Mouse (Mus musculus): ENCODE measurements around the gene Nmrk2. TPM values are rescaled to one million over a fixed set of nuclear protein-coding genes. Genes with fewer than 3 reads are reported as not detected.
"Not testable (repeated sequence)": the region's sequence is repeated elsewhere in the genome, so short reads cannot be mapped to it uniquely, and the experiment has no call there.

Nmrk2 gene
- total RNA-seq, 2 experiments from 2014 or later = 1.7 to 1.8 TPM

DNA sequence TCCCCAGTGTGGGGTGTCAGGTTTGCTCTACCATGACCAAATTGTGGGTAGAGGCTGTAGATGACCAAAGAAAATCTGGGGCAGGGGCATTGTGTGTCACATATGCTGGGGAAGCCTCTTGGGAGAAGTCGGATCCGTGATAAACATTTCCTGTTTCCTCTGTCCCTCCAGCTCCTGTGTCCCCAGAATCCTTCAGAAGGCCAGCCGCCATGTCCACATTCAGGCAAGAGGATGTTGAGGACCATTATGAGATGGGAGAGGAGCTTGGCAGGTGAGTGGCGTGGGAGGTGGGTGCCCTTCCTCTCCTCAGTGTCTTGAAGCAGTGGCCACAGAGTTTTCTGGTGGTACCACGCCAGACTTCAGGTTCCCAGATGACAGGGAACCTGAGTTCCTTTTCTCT lies 18.0 kb downstream of the Nmrk2 start, which contains the start of gene 4930442H23Rik:
4930442H23Rik (minus strand) TSS at position 45 of the 400 bp plus-strand sequence.
- no peak for DNase-seq

DNA sequence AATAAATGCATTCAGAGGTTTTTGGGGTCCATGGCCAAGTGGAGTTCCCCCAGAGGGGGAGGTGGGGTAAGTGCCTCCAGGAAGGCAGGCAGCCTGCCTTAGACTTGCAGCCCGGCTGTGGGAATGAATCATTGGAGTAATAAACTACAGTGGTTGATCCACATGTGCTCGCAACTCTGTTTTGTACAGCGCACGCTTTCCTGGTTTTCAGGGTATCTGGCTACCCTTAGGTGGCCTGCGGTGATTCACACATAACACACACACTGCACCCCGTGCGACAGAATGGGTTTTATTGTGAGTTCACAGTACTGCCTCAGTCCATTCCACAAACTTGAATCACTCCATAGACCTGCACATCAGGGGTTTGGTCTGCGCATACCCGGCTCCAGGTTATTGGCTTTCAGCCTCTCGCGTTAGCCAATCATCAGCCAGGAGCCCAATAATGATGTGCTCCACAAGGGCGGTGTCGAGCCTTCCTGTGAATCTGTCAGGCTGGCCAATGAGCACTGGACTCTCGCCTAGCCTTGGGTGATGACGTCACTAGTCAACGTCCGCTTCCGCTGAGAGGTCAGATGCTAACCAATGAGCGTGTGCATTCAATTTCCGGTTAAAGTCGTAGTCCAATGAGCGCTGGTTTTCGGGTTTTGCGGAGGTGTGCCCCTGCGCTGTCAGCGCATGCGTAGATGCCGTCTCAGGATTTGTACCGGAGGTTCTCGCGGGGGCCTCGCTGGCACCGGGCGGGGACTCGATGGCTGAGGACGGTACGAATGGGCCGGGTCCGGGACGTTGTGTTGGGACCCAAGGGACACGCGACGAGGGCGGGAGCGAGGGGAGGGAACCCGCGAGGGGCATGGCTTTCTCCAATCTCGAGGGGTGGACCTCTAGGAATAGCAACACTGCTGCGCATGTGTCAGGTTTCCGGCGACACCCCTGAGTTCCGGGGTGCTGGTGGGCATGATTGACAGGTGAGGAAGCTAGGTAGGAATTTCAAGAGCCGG lies 19.2 kb downstream of the Nmrk2 start, which contains the start of gene Dapk3:
Dapk3 (plus strand) TSS at position 670 of the 998 bp plus-strand sequence.
- DNase-seq = peak; percentile 92

DNA sequence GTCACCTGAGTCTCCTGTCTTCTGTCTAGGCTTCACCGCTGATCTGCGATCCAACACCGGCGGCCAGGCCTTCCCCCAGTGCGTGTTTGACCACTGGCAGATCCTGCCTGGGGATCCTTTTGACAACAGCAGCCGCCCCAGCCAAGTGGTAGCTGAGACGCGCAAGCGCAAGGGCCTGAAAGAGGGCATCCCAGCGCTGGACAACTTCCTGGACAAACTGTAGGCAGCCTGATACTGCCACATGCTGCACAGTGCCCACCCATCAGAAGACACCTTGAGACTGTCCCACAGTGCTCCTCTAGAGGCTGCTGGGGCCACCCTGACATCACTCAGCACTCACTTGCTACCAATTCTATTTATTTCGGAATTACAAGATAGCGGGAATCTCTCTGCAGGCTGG lies 20.0 kb downstream of the Nmrk2 start:
- DNase-seq = not testable (repeated sequence)

DNA sequence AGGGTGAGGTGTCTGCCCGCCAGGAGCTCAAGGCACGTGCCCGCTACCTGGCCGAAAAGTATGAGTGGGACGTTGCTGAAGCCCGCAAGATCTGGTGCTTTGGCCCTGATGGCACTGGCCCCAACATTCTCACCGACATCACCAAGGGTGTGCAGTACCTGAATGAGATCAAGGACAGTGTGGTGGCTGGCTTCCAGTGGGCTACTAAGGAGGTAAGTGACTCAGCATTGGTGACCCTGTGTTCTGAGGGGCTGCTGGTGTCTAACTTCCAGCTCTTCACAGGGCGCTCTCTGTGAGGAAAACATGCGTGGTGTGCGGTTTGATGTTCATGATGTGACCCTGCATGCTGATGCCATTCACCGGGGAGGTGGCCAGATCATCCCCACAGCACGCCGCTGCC lies 20.9 kb downstream of the Nmrk2 start:
- DNase-seq = no peak

DNA sequence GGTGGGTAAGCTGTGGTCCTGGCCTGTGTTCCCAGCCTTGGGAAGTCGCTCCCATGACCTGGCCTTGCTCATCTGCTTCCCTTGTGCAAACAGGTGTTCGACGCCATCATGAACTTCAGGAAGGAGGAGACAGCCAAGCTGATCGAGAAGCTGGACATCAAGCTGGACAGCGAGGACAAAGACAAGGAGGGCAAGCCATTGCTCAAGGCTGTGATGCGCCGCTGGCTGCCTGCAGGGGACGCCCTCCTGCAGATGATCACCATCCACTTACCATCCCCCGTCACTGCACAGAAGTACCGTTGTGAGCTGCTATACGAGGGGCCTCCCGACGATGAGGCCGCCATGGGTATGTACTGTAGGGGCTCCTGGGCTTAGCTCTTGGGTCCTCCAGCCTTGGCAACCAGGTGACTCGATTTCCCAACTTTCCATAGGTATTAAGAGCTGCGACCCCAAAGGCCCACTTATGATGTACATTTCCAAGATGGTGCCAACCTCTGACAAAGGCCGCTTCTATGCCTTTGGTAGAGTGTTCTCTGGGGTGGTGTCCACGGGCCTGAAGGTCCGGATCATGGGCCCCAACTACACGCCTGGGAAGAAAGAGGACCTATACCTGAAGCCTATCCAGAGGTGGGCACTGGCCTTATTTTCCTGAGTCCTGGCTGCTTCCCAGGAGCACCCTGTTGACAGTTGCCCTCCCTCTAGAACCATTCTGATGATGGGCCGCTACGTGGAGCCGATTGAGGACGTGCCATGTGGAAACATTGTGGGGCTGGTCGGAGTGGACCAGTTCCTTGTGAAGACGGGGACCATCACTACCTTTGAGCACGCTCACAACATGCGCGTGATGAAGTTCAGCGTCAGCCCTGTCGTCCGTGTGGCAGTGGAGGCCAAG lies 22.2 kb downstream of the Nmrk2 start:
- no peak for DNase-seq

DNA sequence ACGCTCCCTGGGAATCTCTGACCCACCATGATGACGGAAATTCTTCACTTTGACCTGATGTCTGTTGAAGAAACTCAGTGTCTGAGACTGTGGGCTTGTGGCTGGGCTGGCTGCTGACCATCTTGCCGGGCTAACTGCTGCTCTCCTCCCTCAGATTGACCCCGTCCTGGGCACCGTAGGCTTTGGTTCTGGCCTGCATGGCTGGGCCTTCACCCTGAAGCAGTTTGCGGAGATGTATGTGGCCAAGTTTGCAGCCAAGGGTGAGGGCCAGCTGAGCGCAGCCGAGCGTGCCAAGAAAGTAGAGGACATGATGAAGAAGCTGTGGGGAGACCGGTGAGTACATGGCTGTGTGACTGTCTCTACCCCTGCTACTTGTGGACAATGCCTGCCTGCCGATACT lies 22.9 kb downstream of the Nmrk2 start:
- no peak for DNase-seq

DNA sequence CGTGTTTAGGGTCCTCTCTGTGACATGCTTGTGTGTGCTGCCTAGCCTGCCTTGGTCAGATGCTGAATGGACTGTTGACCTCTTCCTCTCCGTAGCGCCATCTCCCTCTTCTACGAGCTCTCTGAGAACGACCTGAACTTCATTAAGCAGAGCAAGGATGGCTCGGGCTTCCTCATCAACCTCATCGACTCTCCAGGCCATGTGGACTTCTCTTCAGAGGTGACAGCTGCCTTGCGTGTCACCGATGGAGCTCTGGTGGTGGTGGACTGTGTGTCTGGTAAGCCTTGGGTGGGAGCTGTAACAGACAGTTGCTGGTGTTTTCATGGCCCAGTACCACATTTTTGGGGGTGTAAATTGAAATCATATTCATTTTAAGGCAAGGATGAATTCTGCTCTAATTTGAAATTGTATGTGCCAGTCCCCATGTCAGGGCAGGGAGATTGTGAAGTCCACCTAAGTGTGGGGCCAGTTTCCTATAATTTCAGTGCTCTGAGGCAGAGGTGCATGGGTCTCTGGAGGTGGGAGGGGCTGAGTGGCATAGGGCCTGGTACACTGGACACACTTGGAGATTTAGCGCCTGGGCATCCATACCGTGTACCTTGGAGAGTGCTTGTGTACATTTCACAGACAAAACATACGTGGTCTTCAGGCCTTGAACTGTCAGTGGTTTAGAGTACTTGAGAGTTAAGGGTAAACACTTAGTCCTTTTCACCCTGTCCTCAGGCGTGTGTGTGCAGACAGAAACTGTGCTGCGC lies 23.7 kb downstream of the Nmrk2 start:
- DNase-seq = no peak

DNA sequence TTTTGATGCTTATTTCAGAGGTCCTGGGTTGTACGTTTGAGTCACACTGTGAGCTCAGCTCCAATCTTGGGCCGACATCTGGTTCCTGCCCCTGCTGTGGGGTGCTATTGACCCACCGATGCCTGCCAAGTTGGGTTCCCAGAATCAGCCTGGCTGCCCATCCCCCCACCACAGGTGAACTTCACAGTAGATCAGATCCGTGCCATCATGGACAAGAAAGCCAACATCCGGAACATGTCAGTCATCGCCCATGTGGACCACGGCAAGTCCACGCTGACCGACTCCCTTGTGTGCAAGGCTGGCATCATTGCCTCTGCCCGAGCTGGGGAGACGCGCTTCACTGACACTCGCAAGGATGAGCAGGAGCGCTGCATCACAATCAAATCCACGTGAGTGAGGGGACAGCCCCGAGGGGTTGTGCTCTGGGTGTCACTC lies 24.3 kb downstream of the Nmrk2 start:
- DNase-seq = peak; percentile 40

DNA sequence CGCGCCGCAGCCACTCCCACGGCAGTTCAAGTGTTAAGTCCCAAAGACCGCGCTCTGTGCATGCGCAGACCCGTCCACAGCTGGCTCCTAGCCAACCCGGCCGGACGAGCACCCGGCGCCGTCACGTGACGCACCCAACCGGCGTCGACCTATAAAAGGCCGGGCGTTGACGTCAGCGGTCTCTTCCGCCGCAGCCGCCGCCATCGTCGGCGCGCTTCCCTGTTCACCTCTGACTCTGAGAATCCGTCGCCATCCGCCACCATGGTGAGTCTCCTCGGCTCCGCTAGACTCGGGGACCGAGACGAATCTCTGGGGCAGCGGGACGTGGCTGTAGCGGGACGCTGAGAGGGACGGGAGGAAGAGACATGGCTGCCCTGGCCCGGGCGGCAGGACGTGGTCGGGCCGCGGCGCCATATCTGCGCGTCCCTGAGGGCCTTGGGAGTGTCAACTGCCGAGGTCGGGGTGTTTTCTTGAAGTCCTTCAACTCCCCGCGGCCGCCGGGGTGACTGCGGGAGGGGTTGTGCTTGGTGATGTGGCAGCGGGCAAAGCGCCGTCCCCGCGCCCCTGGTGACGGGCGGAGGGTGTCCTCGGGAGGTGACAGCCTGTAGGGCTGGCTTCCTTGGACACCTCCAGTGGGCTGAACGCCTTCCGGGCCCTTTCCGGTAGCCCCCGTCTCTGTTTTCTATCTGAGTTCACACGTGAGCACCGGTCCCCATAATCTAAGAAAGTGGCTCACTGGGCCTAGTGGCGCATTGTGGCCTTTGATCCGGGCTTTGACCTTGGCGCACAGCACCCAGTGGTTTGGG lies 25.2 kb downstream of the Nmrk2 start, which contains the start of gene Eef2:
Eef2 (plus strand) TSS at position 166 of the 806 bp plus-strand sequence.
- DNase-seq = peak; percentile 100

DNA sequence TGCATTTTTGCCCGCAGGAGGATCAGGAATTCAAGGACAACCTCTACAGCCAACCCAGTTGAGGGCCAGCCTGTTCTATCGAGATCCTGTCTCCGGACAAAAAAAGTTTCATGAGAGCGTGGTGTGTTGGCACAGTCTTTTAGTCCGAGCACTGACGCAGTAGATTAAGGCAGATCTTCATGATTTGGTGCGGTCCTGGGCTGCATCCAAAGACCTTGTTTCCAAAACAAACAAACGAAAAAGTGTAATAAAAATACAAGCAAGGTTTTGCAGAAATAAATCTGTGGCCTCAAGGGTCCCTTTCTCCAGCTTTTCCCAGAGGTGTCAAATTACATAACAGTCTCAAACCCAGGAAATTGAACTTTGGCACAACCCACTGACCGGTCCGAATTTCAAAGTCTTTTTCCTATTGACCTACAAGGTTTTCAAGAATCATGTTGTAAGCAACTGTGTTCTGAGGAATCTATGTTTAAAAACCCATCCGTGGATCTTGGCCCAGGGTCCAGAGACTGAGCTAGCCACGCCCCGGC lies 25.9 kb downstream of the Nmrk2 start:
- peak; percentile 46 for DNase-seq

DNA sequence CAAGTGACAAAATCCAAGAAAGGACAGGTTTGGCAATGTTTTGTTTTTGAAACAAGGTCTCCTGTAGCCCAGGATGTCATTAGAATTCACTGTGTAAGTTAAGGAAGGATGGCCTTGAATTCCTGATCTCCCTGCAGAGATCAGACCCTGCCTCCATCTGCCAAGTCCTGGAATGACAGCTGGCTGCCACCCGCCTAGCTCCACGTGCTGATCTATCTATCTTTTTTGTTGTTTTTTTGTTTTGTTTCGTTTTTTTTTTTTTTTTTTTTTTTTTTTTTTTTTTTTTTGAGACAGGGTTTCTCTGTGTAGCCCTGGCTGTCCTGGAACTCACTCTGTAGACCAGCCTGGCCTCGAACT lies 26.5 kb downstream of the Nmrk2 start:
- DNase-seq = not testable (repeated sequence)

DNA sequence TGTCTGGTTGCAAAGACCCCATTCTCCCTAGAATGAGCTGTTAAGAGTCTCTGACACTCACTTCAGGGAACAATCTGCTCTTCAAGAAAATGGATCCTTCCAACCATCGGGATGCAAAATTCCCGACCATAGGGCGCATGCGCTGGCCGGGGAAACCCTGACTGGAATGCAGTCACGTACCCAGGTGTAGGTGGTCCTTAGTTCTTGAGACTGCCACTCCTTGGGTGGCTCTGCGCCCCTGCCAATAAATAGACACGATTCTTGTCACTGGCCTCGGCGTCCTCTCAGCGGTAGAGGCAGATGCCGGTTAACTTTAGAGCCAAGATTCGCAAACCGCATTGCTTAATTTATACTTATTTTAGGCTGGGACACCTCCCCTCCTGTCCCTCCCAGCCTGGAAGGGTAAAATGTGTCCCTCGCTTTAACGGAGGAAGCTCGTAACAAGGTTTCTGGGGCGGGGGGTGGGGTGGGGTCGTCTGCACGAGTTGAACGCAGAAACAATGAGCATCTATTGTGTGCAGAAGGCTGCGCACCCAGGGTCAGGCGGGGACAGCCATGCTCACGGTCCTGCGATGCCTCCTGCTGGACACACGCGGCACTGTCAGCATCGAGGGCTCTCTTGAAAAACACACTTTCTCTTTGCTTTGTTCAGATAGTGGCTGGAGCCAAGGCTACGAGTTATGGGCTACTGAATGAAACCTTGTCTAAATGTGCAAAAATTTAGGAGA lies 27.1 kb downstream of the Nmrk2 start:
- DNase-seq = peak; percentile 91

DNA sequence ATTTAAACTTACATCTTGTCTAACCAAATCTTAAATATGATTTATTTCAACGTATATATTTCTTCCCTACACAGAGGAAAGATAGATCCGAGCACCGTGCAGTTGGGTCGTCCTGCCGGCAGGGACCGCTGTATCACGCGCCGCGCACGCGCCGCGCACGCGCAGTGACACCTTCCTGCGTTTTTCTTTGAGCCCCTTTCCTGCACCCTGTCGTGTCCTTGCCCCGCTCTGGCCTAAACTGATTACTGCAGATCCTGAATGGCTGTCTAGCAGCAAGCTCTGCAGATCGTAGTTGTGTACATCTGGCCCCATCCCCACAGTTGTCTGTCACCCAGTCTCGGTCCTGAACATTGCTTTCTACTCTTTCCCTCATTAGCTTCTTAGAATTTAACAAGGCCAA lies 28.7 kb downstream of the Nmrk2 start:
- peak; percentile 84 for DNase-seq

DNA sequence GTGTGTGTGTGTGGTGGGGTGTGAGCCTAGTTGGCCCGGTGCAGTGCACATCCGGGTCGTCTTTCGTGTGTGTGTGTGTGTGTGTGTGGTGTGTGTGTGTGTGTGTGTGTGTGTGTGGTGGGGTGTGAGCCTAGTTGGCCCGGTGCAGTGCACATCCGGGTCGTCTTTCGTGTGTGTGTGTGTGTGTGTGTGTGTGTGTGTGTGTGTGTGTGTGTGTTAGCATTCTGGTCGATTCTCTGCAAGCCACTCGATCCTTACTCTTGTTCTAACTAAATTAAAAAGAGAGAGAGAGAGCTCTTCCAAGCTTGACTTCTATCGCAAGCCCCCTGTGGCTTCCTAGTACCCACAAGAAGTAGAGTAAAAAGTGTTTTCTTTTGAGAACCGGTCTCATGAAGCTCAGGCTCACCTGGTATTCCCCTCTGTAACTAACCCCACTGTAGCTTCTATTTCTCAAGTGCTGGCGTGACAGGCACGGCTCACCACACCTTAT lies 32.4 kb downstream of the Nmrk2 start:
- DNase-seq = not testable (repeated sequence)

DNA sequence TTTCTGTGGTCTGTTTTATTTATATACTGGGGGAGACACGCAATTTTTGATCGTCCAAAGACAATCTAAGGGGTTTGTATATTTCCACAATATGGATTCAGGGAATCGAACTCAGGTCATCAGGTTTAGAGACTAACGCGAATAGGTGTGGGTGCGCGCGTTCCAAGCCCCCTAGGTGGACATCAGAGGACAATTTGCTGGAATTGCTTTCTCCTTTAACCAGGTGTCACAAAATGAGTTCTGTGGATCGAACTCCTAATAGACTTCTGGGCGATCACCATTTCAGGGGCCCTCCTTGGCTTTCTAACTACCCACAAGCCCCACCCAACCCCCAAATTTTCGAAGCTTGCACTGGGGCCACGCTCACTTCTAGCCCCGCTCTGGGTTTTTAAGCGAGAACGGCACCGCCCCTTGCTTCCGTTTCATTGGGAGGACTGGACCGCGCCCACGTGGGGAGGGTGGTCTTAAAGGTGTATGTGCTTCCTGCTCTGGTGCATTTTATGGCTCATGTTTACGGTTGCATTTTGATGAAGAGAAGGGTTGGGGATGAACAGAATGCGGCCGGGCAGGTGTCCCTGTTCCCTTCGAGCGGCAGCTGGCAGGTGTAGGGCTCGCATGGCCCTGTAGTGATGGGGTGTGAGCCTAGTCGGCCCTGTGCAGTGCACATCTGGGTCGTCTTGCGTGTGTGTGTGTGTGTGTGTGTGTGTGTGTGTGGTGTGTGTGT lies 33.2 kb downstream of the Nmrk2 start:
- DNase-seq = peak; percentile 74

DNA sequence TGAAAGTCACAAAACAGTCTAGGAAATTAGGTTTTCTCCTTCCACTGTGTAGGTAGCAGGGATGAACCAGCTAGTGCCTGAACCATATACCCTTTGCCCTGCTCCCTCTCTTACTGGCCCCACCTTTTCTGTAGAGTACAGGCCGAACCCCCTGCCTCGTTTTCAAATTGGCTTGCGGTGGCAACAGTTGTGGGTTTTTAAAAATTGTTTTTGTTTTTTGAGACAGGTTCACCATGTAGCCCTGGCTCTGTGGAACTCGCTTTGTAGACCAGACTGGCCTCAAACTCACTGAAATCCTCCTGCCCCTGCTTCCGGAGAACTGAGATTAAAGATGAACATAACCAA lies 33.8 kb downstream of the Nmrk2 start:
- DNase-seq = no peak

DNA sequence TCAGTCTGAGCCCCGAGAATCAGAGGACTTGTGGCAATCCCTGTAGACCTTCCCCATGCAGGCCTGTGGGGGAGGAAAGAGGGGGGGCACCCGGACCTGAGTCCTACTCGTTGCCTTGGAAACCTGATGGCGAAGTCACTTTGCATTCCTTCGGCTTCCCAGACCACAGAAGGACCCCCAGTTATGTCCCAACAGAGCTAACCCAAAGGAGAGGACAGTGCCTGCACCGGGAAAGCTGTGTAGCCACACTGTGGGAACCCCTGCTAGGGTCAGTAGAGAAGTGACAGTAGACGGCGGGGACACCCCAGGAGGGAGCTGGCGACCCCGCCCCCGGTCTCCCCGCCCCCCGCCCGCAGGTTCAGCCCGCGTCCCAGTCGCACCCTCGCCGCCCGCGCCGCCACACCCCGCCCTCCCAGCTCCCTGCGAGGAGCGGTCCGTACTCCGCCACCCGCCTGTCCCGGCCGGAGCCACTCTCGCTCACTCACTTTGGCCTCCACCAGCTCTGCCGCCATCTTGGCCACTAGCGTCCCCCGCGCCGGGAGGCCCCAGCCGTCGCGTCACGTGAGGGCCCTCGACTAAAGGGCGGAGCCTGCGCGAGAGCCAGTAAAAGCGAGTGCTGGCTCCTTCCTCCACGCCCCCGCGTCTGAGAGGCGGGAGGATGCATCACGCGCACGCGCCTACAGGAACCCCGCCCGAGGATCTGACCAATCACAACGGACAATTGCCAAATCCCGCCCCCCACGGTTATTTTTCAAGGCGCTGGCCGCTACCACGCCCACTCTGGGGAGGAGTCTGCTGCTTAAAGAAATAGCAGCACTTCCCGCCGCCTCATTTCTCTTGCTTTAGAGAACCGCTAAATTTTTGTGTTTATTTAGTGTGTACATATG lies 34.4 kb downstream of the Nmrk2 start, which contains the start of gene Pias4:
Pias4 (minus strand) TSS at position 724 of the 887 bp plus-strand sequence.
- peak; percentile 100 for DNase-seq

DNA sequence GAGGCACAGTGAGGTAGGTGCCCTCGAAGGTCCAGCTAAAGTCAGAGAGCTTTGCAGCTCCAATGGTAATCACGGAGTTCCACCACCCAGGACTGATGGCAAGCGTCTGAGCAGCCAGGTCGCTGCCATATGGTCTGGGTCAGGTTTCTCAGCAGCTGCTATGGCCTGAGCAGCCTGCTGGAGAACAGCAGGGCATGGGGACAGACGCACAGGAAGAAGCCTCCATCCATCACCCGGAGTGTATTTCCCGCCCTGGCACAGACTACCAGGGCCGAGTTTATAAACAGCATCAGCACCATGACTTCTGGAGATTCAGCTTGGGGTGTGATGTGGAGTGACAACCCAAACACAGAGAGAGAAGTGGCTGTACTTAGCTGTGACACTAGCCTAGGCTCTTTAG lies 36.7 kb downstream of the Nmrk2 start:
- no peak for DNase-seq

Measured in gastrocnemius, postnatal 10 days (tissue).